Mouse (Mus musculus): Measurements from ENCODE around the gene Gnat2.

Gene Gnat2

GRCm38 (mm10) chr3:108113591-108114289 lies 21.2 kb downstream of the Gnat2 start:
- in situ Hi-C loops (cut with MboI, MseI), result no loop called here

GRCm38 (mm10) chr3:108117465-108117864 lies 24.9 kb downstream of the Gnat2 start:
- in situ Hi-C loops (cut with MboI, MseI), result no loop called here

- in situ Hi-C loops (cut with MboI, MseI), result no loop called here
Measured at GRCm38 (mm10) chr3:108121101-108121500, 28.5 kb downstream of the Gnat2 start.

DNA sequence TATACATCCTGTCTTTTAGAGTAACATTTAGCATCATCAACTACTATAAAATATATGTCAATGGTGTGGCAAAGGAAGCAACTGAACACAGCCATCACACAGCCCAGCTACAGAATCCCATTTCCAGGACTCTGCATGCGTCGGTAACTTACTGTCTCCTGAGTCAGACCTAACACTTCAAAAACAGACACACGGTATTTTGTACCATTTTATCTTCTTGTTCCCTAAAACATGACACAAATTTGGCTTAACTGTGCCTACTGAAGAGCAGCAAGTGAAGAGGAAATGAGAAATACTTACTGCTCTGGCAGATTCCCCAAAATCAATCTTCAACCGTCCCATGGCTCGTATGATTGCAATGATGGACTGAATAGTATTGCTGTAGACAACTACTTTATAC lies 30.7 kb downstream of the Gnat2 start:
- in situ Hi-C loops (cut with MboI, MseI), result no loop called here

GRCm38 (mm10) chr3:108124131-108124530 lies 31.5 kb downstream of the Gnat2 start:
- in situ Hi-C loops (cut with MboI, MseI), result no loop called here

- in situ Hi-C loops (cut with MboI, MseI), result no loop called here
Measured at GRCm38 (mm10) chr3:108126327-108126726, 33.7 kb downstream of the Gnat2 start.

- in situ Hi-C loops (cut with MboI, MseI), result no loop called here
Measured at GRCm38 (mm10) chr3:108128520-108128919, 35.9 kb downstream of the Gnat2 start.

GRCm38 (mm10) chr3:108129367-108129766 lies 36.8 kb downstream of the Gnat2 start:
- in situ Hi-C loops (cut with MboI, MseI), result no loop called here

- in situ Hi-C loops (cut with MboI, MseI), result no loop called here
Measured at GRCm38 (mm10) chr3:108129804-108130203, 37.2 kb downstream of the Gnat2 start.

- in situ Hi-C loops (cut with MboI, MseI), result no loop called here
Measured at GRCm38 (mm10) chr3:108131216-108131615, 38.6 kb downstream of the Gnat2 start.

DNA sequence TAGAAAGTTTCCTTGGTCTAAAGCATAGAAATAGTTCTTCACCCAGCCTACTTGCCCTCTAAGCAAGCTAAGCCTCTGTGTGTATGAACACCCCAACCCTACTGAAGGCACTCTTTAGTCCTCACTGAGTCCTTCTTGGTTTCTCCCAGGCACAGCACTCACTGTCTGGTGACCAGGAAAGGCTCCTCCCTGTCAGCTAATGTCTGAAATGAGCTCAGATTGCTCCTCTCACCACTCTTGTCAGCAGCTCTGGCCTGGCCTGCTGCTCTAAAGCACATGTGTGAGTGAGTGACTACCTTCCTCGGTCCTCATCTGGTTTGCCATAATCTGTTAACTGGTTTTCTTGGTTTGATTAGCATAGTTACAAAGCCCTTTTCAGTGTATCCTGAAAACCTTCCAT lies 39.2 kb downstream of the Gnat2 start:
- in situ Hi-C loops (cut with MboI, MseI), result no loop called here

- in situ Hi-C loops (cut with MboI, MseI), result no loop called here
Measured at GRCm38 (mm10) chr3:108132484-108132883, 39.9 kb downstream of the Gnat2 start.

- in situ Hi-C loops (cut with MboI, MseI), result no loop called here
Measured at GRCm38 (mm10) chr3:108134701-108135100, 42.1 kb downstream of the Gnat2 start.

GRCm38 (mm10) chr3:108139113-108139512 lies 46.5 kb downstream of the Gnat2 start:
- in situ Hi-C loops (cut with MboI, MseI), result no loop called here

- in situ Hi-C loops (cut with MboI, MseI), result no loop called here
Measured at GRCm38 (mm10) chr3:108140786-108141185, 48.2 kb downstream of the Gnat2 start.

- in situ Hi-C loops (cut with MboI, MseI), result no loop called here
Measured at GRCm38 (mm10) chr3:108145534-108146445, 53.2 kb downstream of the Gnat2 start, which contains the start of gene Gnai3. TSS of gene Gnai3 (minus strand) at chr3:108146146.

- in situ Hi-C loops (cut with MboI, MseI), result no loop called here
Measured at GRCm38 (mm10) chr3:108146671-108147070, 54.1 kb downstream of the Gnat2 start.

DNA sequence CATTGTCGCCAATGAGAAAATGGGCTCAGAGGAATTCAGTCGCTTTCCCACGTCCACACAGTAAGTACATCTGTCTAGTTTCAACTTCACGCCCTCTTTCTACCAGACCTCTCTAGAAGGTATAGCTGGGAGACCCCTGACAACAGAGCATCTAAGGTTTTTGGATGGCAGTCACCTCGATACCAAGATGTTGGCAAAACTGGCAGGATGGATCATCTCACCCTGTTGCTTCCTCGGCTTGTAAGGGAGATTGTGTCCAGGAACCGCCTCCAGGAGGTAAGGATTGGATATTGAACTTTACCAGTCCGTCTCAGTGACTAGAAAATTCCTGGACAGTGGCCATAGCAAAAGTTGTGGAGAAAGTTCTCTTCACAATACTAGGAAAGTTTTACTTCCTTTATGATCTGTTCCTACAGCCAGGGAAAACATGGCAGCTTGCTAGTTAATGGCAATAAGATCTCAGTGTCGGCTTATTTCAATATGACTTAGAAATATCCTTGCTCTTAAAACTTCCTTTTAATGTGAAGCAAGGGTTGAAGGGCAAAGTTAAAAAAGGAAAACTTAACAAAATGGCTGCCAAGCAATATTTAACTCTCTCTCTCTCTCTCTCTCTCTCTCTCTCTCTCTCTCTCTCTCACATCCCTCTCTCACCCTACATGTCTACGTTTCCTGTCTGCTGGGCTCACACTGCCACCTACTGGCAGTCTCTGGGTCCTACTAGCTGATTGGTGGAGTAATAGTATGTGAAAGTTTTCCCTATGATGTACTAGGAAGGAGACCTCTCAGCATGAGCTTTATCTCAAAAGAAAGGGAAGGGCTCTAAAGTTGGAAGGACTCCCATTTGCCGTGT lies 55.0 kb downstream of the Gnat2 start:
- in situ Hi-C loops (cut with MboI, MseI), result no loop called here
